ENCODE assay signal across 14 mouse cellular contexts in genomic region chr5:120468336-120468735, GRCm38 (mm10). TPM values are rescaled to one million over a fixed set of nuclear protein-coding genes. Genes with fewer than 3 reads are reported as not detected.
"Had no signal": no experiment of that assay in that cellular context is flagged by ENCODE, and none has a peak within 500 bp of the region (broad histone marks: within the 10 kb centered on the region; RNA-seq: fewer than 3 reads in every experiment).

No protein-coding gene starts in this region.

- H3K27ac ChIP-seq: hindbrain, embryonic 14.5 days; kidney, embryonic 15.5 days; layer of hippocampus, adult 2 months; limb, embryonic 13.5 days; midbrain, embryonic 12.5 days; neural tube, embryonic 13.5 days had no signal

- H3K9ac ChIP-seq: hindbrain, embryonic 14.5 days; kidney, embryonic 15.5 days; limb, embryonic 13.5 days; midbrain, embryonic 12.5 days; neural tube, embryonic 13.5 days had no signal

- H3K36me3 ChIP-seq: kidney, embryonic 15.5 days; limb, embryonic 13.5 days; midbrain, embryonic 12.5 days; neural tube, embryonic 13.5 days had no signal

- H3K9me3 ChIP-seq: limb, embryonic 13.5 days; midbrain, embryonic 12.5 days; neural tube, embryonic 13.5 days had no signal

- H3K27me3 ChIP-seq: kidney, embryonic 15.5 days had no signal

- ATAC-seq: midbrain, embryonic 16.5 days had no signal

- H3K4me1 ChIP-seq: midbrain, embryonic 12.5 days had no signal

- H3K4me3 ChIP-seq: kidney, embryonic 15.5 days; layer of hippocampus, adult 2 months; limb, embryonic 13.5 days; midbrain, embryonic 12.5 days; neural tube, embryonic 13.5 days had no signal

- DNase-seq: kidney, adult 11 months; left cerebral cortex, postnatal 4 days; lung, adult 18-20 months; right cerebral cortex, postnatal 14 days; thymus, postnatal 4 days had no signal

- H3K4me2 ChIP-seq: hindbrain, embryonic 14.5 days; kidney, embryonic 15.5 days; limb, embryonic 13.5 days; midbrain, embryonic 12.5 days; neural tube, embryonic 13.5 days had no signal

RNA-seq across cellular contexts. Expression of gene Sds, which starts 8.0 kb away (rescaled TPM):
- polyA plus RNA-seq: hindbrain, embryonic 14.5 days; kidney, embryonic 15.5 days; limb, embryonic 13.5 days; lung, embryonic 16.5 days; midbrain, embryonic 12.5 days; midbrain, embryonic 16.5 days; neural tube, embryonic 13.5 days; stomach, embryonic 14.5 days had no signal

RNA-seq across cellular contexts. Expression of gene Lhx5, which starts 36.8 kb away (rescaled TPM):
- polyA plus RNA-seq: kidney, embryonic 15.5 days; limb, embryonic 13.5 days; lung, embryonic 16.5 days had no signal
